In the genomic region with DNA sequence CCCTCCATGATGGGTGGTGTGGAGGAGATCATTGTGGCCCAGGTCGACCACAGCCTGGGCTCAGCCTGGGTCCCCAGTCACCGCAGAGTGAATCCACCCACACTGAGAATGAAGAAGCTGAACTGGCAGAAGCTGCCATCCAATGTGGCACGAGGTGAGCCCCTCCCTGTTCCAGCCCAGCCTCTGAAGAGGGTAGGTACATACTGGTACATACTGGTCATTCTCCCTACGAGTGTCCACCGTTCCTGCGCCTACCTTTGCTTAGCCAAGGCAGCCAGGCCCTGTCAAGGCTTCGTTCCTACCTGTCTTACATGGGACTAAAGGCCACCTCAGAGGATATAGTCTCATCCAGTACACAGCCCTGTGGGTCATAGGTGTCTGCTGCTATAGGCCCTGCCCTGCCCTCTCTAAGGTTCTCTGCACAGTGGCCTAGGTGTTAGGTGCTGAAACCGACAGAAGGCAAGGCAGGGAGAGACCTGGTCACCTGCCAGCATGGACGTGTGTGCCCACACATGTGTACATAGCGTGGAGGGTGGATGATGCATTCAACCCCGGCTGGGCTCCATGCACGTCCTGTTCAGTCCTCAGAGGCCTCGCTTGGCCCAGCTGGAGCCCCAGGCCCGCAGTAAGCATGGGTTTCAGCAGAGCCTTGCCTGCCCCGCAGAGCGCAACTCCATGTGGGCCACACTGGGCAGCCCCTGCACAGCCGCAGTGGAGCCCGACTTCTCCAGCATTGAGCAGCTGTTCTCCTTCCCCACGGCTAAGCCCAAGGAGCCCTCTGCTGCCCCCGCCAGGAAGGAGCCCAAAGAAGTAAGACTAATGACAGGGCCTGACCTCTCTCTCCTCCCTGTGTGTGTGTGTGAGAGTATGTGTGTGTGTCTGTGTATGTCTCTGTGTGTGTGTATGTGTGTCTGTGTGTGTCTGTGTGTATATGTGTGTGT, we compare ENCODE assay signal across 8 mouse cellular contexts. TPM values are rescaled to one million over a fixed set of nuclear protein-coding genes. Genes with fewer than 3 reads are reported as not detected.
A peak's percentile ranks its signal among the peaks of the same experiment; 100 is the strongest.
DNase-seq lines count a peak whose midpoint lies in the region; ATAC-seq and TF ChIP-seq lines count a peak whose summit lies in the region.
"Had no signal": no experiment of that assay in that cellular context is flagged by ENCODE, and none has a peak within 500 bp of the region (broad histone marks: within the 10 kb centered on the region; RNA-seq: fewer than 3 reads in every experiment).

No protein-coding gene starts in this region.

- no peaks in the 10 kb centered on the region for H3K36me3 ChIP-seq in hindbrain, embryonic 11.5 days (ENCODE audit: control insufficient read depth, insufficient read depth, low read length)
- H3K36me3 ChIP-seq in liver, embryonic 13.5 days, result peaks cover 60% of the 10 kb centered on the region
- H3K36me3 ChIP-seq in midbrain, postnatal 0 days (ENCODE audit: insufficient read depth, low read length), result no peaks in the 10 kb centered on the region

- TF ChIP-seq CTCF in midbrain, postnatal 0 days (IDR thresholded peaks at IDR 0.05), result peak; percentile 56

- no peaks in the 10 kb centered on the region for H3K4me1 ChIP-seq in hindbrain, embryonic 11.5 days (replicated peaks; ENCODE audit: control insufficient read depth, insufficient read depth, low read length)
- peaks cover 8% of the 10 kb centered on the region for H3K4me1 ChIP-seq in liver, embryonic 13.5 days (replicated peaks)
- H3K4me1 ChIP-seq in midbrain, postnatal 0 days (ENCODE audit: insufficient read depth, low read length), result no peaks in the 10 kb centered on the region

- peak; percentile 62 for ATAC-seq in hindbrain, embryonic 11.5 days (ENCODE audit: low FRiP score)
- ATAC-seq in liver, embryonic 13.5 days (ENCODE audit: low read depth), result peak; percentile 50
- ATAC-seq in midbrain, postnatal 0 days (ENCODE audit: low FRiP score), result peak; percentile 55; the same call in 1 of the 2 replicates

- no peak overlapping the region for H3K4me2 ChIP-seq in hindbrain, embryonic 11.5 days (replicated peaks; ENCODE audit: low read depth, low read length)
- H3K4me2 ChIP-seq in liver, embryonic 13.5 days, result no peak overlapping the region
- no peak overlapping the region for H3K4me2 ChIP-seq in midbrain, postnatal 0 days (ENCODE audit: low read depth, low read length, poor library complexity, severe bottlenecking)
- H3K4me2 ChIP-seq: embryonic facial prominence, embryonic 13.5 days had no signal

- no peak overlapping the region for H3K27ac ChIP-seq in hindbrain, embryonic 11.5 days (ENCODE audit: low read depth, low read length)
- H3K27ac ChIP-seq in liver, embryonic 13.5 days, result no peak overlapping the region
- no peak overlapping the region for H3K27ac ChIP-seq in midbrain, postnatal 0 days (ENCODE audit: low read depth, low read length)
- H3K27ac ChIP-seq: embryonic facial prominence, embryonic 13.5 days had no signal

- H3K27me3 ChIP-seq in hindbrain, embryonic 11.5 days (ENCODE audit: control insufficient read depth, insufficient read depth, low read length), result no peaks in the 10 kb centered on the region
- H3K27me3 ChIP-seq in liver, embryonic 13.5 days, result no peaks in the 10 kb centered on the region
- H3K27me3 ChIP-seq in midbrain, postnatal 0 days (ENCODE audit: insufficient read depth, low read length), result no peaks in the 10 kb centered on the region
- H3K27me3 ChIP-seq: embryonic facial prominence, embryonic 13.5 days had no signal

- WGBS in hindbrain, embryonic 11.5 days, result 64% methylated on average over 20 of the region's 20 CpGs
- 66% methylated on average over 20 of the region's 20 CpGs for WGBS in liver, embryonic 13.5 days (ENCODE audit: insufficient replicate concordance)
- WGBS in midbrain, postnatal 0 days, result 59% methylated on average over 19 of the region's 20 CpGs

- H3K9ac ChIP-seq in hindbrain, embryonic 11.5 days (ENCODE audit: low read depth, low read length), result no peak overlapping the region
- no peak overlapping the region for H3K9ac ChIP-seq in liver, embryonic 13.5 days
- no peak overlapping the region for H3K9ac ChIP-seq in midbrain, postnatal 0 days (replicated peaks; ENCODE audit: low read length, poor library complexity, severe bottlenecking)
- H3K9ac ChIP-seq: embryonic facial prominence, embryonic 13.5 days had no signal

- H3K4me3 ChIP-seq in hindbrain, embryonic 11.5 days (ENCODE audit: low read depth, low read length), result no peak overlapping the region
- H3K4me3 ChIP-seq in liver, embryonic 13.5 days (replicated peaks), result no peak overlapping the region
- no peak overlapping the region for H3K4me3 ChIP-seq in midbrain, postnatal 0 days (ENCODE audit: low read depth, low read length)
- H3K4me3 ChIP-seq: embryonic facial prominence, embryonic 13.5 days had no signal

- peak; percentile 55 for DNase-seq in ovary, postnatal 36 days (ENCODE audit: low spot score)
- DNase-seq in ovary, adult 18-20 months (ENCODE audit: low spot score), result no peak
- peak; percentile 78 for DNase-seq in embryo, embryonic 10 days (ENCODE audit: low spot score)
- DNase-seq in hindbrain, embryonic 11.5 days (ENCODE audit: low spot score), result peak; percentile 67
- DNase-seq in liver, embryonic 13.5 days, result no peak
- DNase-seq in midbrain, postnatal 0 days (ENCODE audit: low spot score), result peak; percentile 46
- DNase-seq in B cell, adult 2 months, result no peak

- H3K9me3 ChIP-seq in hindbrain, embryonic 11.5 days (ENCODE audit: control insufficient read depth, low read length), result no peaks in the 10 kb centered on the region
- H3K9me3 ChIP-seq in liver, embryonic 13.5 days (replicated peaks), result no peaks in the 10 kb centered on the region
- no peaks in the 10 kb centered on the region for H3K9me3 ChIP-seq in midbrain, postnatal 0 days (ENCODE audit: low read length)
- H3K9me3 ChIP-seq: embryonic facial prominence, embryonic 13.5 days had no signal

RNA-seq across cellular contexts. Expression of gene Adssl1, which starts 14.9 kb away (rescaled TPM):
- 2.1 and 2.6 TPM in 2 replicates for polyA plus RNA-seq in hindbrain, embryonic 11.5 days (2014; fragmentation: Nextera tagmentation; extraction: Ambion mirVana)
- 6.7 and 7.5 TPM in 2 replicates for polyA plus RNA-seq in liver, embryonic 13.5 days (2015; fragmentation: Nextera tagmentation; extraction: Ambion mirVana)
- total RNA-seq in midbrain, postnatal 0 days (2014; rRNA removed), result 2.0 and 4.1 TPM in 2 replicates
- 8.2 and 9.4 TPM in 2 replicates for polyA plus RNA-seq in midbrain, postnatal 0 days (2015; fragmentation: Nextera tagmentation; extraction: Ambion mirVana)

RNA-seq across cellular contexts. Expression of gene Inf2, which starts 16.4 kb away (rescaled TPM):
- polyA plus RNA-seq in hindbrain, embryonic 11.5 days (2014; fragmentation: Nextera tagmentation; extraction: Ambion mirVana), result 1.2 and 1.4 TPM in 2 replicates
- polyA plus RNA-seq in liver, embryonic 13.5 days (2015; fragmentation: Nextera tagmentation; extraction: Ambion mirVana), result 1.4 and 2.1 TPM in 2 replicates
- total RNA-seq in midbrain, postnatal 0 days (2014; rRNA removed), result 3.6 and 3.7 TPM in 2 replicates
- polyA plus RNA-seq in midbrain, postnatal 0 days (2015; fragmentation: Nextera tagmentation; extraction: Ambion mirVana), result 1.3 TPM in 2 replicates

RNA-seq across cellular contexts. Expression of gene Siva1, which starts 39.5 kb away (rescaled TPM):
- polyA plus RNA-seq in hindbrain, embryonic 11.5 days (2014; fragmentation: Nextera tagmentation; extraction: Ambion mirVana), result 178 and 182 TPM in 2 replicates
- 120 and 148 TPM in 2 replicates for polyA plus RNA-seq in liver, embryonic 13.5 days (2015; fragmentation: Nextera tagmentation; extraction: Ambion mirVana)
- 24.0 and 25.4 TPM in 2 replicates for total RNA-seq in midbrain, postnatal 0 days (2014; rRNA removed)
- polyA plus RNA-seq in midbrain, postnatal 0 days (2015; fragmentation: Nextera tagmentation; extraction: Ambion mirVana), result 43.4 and 45.5 TPM in 2 replicates

Comparison
In these comparisons a context has a peak if more than half of its experiments do, and no peak if none do; other contexts are left out.
1. DNase-seq: peak in ovary, postnatal 36 days (single experiment), embryo, embryonic 10 days (single experiment), hindbrain, embryonic 11.5 days (single experiment) and midbrain, postnatal 0 days (single experiment); none in ovary, adult 18-20 months (single experiment), liver, embryonic 13.5 days (single experiment) and B cell, adult 2 months (0 of 2).
2. Peak in every context shown above with its lines, with median percentiles within 50 percentile points of each other: ATAC-seq.